ENCODE assay signal across 25 mouse cellular contexts in the genomic region with DNA sequence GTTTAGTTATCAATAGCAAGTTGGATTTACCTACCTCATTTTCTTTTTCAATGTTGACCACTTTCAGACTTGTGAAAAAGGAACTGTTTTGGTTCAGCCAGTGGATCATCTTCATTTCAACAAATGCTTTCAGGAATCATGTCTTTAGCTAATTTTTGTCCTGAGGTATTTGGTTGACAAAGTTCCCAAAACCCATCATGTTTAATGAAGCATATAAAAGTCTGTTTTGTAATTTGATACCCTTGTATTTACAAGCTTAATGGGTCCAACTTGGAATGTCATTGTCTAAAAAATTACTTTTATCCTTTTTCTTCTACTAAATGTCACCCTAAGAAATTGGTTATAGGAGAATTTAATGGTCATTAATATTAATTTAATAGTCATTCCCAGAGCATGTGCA. TPM values are rescaled to one million over a fixed set of nuclear protein-coding genes. Genes with fewer than 3 reads are reported as not detected.
DNase-seq lines count a peak whose midpoint lies in the region; ATAC-seq and TF ChIP-seq lines count a peak whose summit lies in the region.
"Had no signal": no experiment of that assay in that cellular context is flagged by ENCODE, and none has a peak within 500 bp of the region (broad histone marks: within the 10 kb centered on the region; RNA-seq: fewer than 3 reads in every experiment).

No protein-coding gene starts in this region.

- peak; percentile 36 for DNase-seq in cerebellum, adult 9-10 months
- DNase-seq in cerebellum, adult 2 months = no peak
- DNase-seq in forebrain, postnatal 0 days = no peak
- DNase-seq in forebrain, embryonic 14.5 days (ENCODE audit: low spot score) = no peak
- peak; percentile 69 for DNase-seq in midbrain, embryonic 11.5 days (ENCODE audit: low spot score, missing footprints)
- peak; percentile 82 for DNase-seq in Muller cell, postnatal 12 days (ENCODE audit: inconsistent ontology term)
- DNase-seq in kidney, adult 8-10 months = no peak
- DNase-seq: adrenal gland, adult 2 months; adrenal gland, adult 8-10 months; adrenal gland, postnatal 10 days; adrenal gland, postnatal 14 days; adrenal gland, postnatal 25 days; adrenal gland, postnatal 36 days; B cell, adult 2 months; cerebellum, adult 11 months; cerebellum, adult 11-12 months; cerebellum, adult 18-20 months had no signal

- no peak overlapping the region for H3K9ac ChIP-seq in forebrain, postnatal 0 days
- H3K9ac ChIP-seq in forebrain, embryonic 14.5 days (ENCODE audit: low read length) = no peak overlapping the region
- H3K9ac ChIP-seq in midbrain, embryonic 11.5 days (ENCODE audit: low read length) = no peak overlapping the region
- H3K9ac ChIP-seq in midbrain, embryonic 13.5 days (replicated peaks) = no peak overlapping the region

- no peaks in the 10 kb centered on the region for H3K27me3 ChIP-seq in cerebellum, adult 2 months (ENCODE audit: control insufficient read depth, insufficient read depth, low read length)
- no peaks in the 10 kb centered on the region for H3K27me3 ChIP-seq in forebrain, postnatal 0 days (ENCODE audit: insufficient read depth, low read length)
- no peaks in the 10 kb centered on the region for H3K27me3 ChIP-seq in forebrain, embryonic 14.5 days (replicated peaks; ENCODE audit: control insufficient read depth, insufficient read depth, low read length)
- H3K27me3 ChIP-seq in midbrain, embryonic 11.5 days (ENCODE audit: control insufficient read depth, insufficient read depth, low read length) = no peaks in the 10 kb centered on the region
- H3K27me3 ChIP-seq in midbrain, embryonic 13.5 days = no peaks in the 10 kb centered on the region
- H3K27me3 ChIP-seq: CH12.LX had no signal

- no peaks in the 10 kb centered on the region for H3K9me3 ChIP-seq in forebrain, postnatal 0 days (ENCODE audit: low read length)
- H3K9me3 ChIP-seq in forebrain, embryonic 14.5 days (replicated peaks; ENCODE audit: control insufficient read depth, low read length) = no peaks in the 10 kb centered on the region
- H3K9me3 ChIP-seq in midbrain, embryonic 11.5 days (ENCODE audit: control insufficient read depth, low read length) = no peaks in the 10 kb centered on the region
- H3K9me3 ChIP-seq in midbrain, embryonic 13.5 days = no peaks in the 10 kb centered on the region
- H3K9me3 ChIP-seq: G1E had no signal

- 0 out of 2 replicates have a peak overlapping the region, but pooled peaks have one; percentile 21 for H3K4me2 ChIP-seq in forebrain, postnatal 0 days (ENCODE audit: low read depth)
- H3K4me2 ChIP-seq in forebrain, embryonic 14.5 days (ENCODE audit: low read length) = no peak overlapping the region
- no peak overlapping the region for H3K4me2 ChIP-seq in midbrain, embryonic 11.5 days
- no peak overlapping the region for H3K4me2 ChIP-seq in midbrain, embryonic 13.5 days (replicated peaks)

- TF ChIP-seq POLR2A in cerebellum, adult 2 months (IDR thresholded peaks at IDR 0.05; ENCODE audit: borderline replicate concordance, insufficient read depth, low read length) = no peak

- ATAC-seq in forebrain, postnatal 0 days = no peak
- no peak for ATAC-seq in forebrain, embryonic 14.5 days
- ATAC-seq in midbrain, embryonic 11.5 days (ENCODE audit: low FRiP score) = no peak
- ATAC-seq in midbrain, embryonic 13.5 days = no peak
- ATAC-seq: activated CD4-positive, CD25-positive, alpha-beta regulatory T cell, adult 4 months; CD4-positive, CD25-positive, alpha-beta regulatory T cell, adult 4 months; Patski had no signal

- no peaks in the 10 kb centered on the region for H3K36me3 ChIP-seq in forebrain, postnatal 0 days (ENCODE audit: insufficient read depth)
- no peaks in the 10 kb centered on the region for H3K36me3 ChIP-seq in forebrain, embryonic 14.5 days (ENCODE audit: control insufficient read depth, insufficient read depth, low read length)
- no peaks in the 10 kb centered on the region for H3K36me3 ChIP-seq in midbrain, embryonic 11.5 days (ENCODE audit: control insufficient read depth, insufficient read depth, low read length)
- no peaks in the 10 kb centered on the region for H3K36me3 ChIP-seq in midbrain, embryonic 13.5 days
- H3K36me3 ChIP-seq: G1E had no signal

- no peak overlapping the region for H3K27ac ChIP-seq in cerebellum, adult 2 months (ENCODE audit: insufficient read depth, low read length)
- no peak overlapping the region for H3K27ac ChIP-seq in forebrain, postnatal 0 days (ENCODE audit: low read depth, low read length)
- H3K27ac ChIP-seq in forebrain, embryonic 14.5 days (ENCODE audit: low read depth, low read length) = no peak overlapping the region
- H3K27ac ChIP-seq in midbrain, embryonic 11.5 days (ENCODE audit: low read depth, low read length) = no peak overlapping the region
- H3K27ac ChIP-seq in midbrain, embryonic 13.5 days = no peak overlapping the region

- TF ChIP-seq CTCF in cerebellum, adult 2 months (IDR thresholded peaks at IDR 0.05; ENCODE audit: borderline replicate concordance, insufficient read depth, low read depth, low read length) = no peak
- no peak for TF ChIP-seq CTCF in forebrain, postnatal 0 days (IDR thresholded peaks at IDR 0.05; ENCODE audit: low read depth)

- no peak overlapping the region for H3K4me3 ChIP-seq in cerebellum, adult 2 months (replicated peaks; ENCODE audit: insufficient read depth, low read depth, low read length)
- H3K4me3 ChIP-seq in forebrain, postnatal 0 days (ENCODE audit: low read depth, low read length) = no peak overlapping the region
- H3K4me3 ChIP-seq in forebrain, embryonic 14.5 days (ENCODE audit: low read depth, low read length) = no peak overlapping the region
- H3K4me3 ChIP-seq in midbrain, embryonic 11.5 days (ENCODE audit: low read depth, low read length) = no peak overlapping the region
- no peak overlapping the region for H3K4me3 ChIP-seq in midbrain, embryonic 13.5 days (replicated peaks)

- no peaks in the 10 kb centered on the region; the same call in 1 of the 2 replicates for H3K4me1 ChIP-seq in cerebellum, adult 2 months (ENCODE audit: control insufficient read depth, insufficient read depth, low read length)
- H3K4me1 ChIP-seq in forebrain, postnatal 0 days (ENCODE audit: insufficient read depth) = peaks cover 3% of the 10 kb centered on the region; the same call in 1 of the 2 replicates
- peaks cover 5% of the 10 kb centered on the region; the same call in 1 of the 2 replicates for H3K4me1 ChIP-seq in forebrain, embryonic 14.5 days (ENCODE audit: control insufficient read depth, insufficient read depth, low read length)
- no peaks in the 10 kb centered on the region for H3K4me1 ChIP-seq in midbrain, embryonic 11.5 days (ENCODE audit: control insufficient read depth, insufficient read depth, low read length)
- peaks cover 28% of the 10 kb centered on the region for H3K4me1 ChIP-seq in midbrain, embryonic 13.5 days (replicated peaks)

RNA-seq across cellular contexts. Expression of a gene that starts 6.9 kb away (rescaled TPM):
- polyA plus RNA-seq in cerebellum, adult 2 months (2012; rRNA removed) = 556 and 633 TPM in 2 replicates
- 1,306 and 1,346 TPM in 2 replicates for total RNA-seq in forebrain, postnatal 0 days (2014; rRNA removed)
- polyA plus RNA-seq in forebrain, postnatal 0 days (2015; fragmentation: Nextera tagmentation; extraction: Ambion mirVana) = 660 and 667 TPM in 2 replicates
- polyA plus RNA-seq in forebrain, embryonic 14.5 days (2014; fragmentation: Nextera tagmentation; extraction: Ambion mirVana) = 644 and 774 TPM in 2 replicates
- 163 and 190 TPM in 2 replicates for polyA plus RNA-seq in midbrain, embryonic 11.5 days (2014; fragmentation: Nextera tagmentation; extraction: Ambion mirVana)
- 423 and 503 TPM in 2 replicates for polyA plus RNA-seq in midbrain, embryonic 13.5 days (2015; fragmentation: Nextera tagmentation; extraction: Ambion mirVana)
- total RNA-seq: G1E, MEL had no signal
- polyA plus RNA-seq: C2C12; CD4-positive, CD25-positive, alpha-beta regulatory T cell, adult 4 months; G1E; Patski had no signal

Comparison
In these comparisons a context has a peak if more than half of its experiments do, and no peak if none do; other contexts are left out.
1. DNase-seq: peak in cerebellum, adult 9-10 months (single experiment), midbrain, embryonic 11.5 days (single experiment) and Muller cell, postnatal 12 days (single experiment); none in cerebellum, adult 2 months (0 of 2), forebrain, postnatal 0 days (single experiment), forebrain, embryonic 14.5 days (single experiment) and kidney, adult 8-10 months (0 of 2).